Mouse (Mus musculus) lung, embryonic 14.5 days (tissue): ENCODE measurements around the gene Ptafr. TPM values are rescaled to one million over a fixed set of nuclear protein-coding genes. Genes with fewer than 3 reads are reported as not detected.
A peak's percentile ranks its signal among the peaks of the same experiment; 100 is the strongest.
"Not testable (repeated sequence)": the region's sequence is repeated elsewhere in the genome, so short reads cannot be mapped to it uniquely, and the experiment has no call there.

Experiments used
- ATAC-seq: fragments of 200-750 bp; cut with Nextera tagmentation; 2 replicates; pipeline ENCODE4 v1.8.0; 2017; ENCODE audit warnings: mild to moderate bottlenecking, moderate TSS enrichment, moderate library complexity; ENCODE audit not compliant: insufficient read depth
- DNase-seq: peaks from one replicate; pipeline ENCODE4 v3.0.0-alpha.2; 2015
- H3K27ac ChIP-seq: fragments of 300-500 bp; sonication (generic); 2 replicates; pipeline ENCODE4 v1.5.1; 2014; ENCODE audit warnings: low read depth, mild to moderate bottlenecking, moderate library complexity
- H3K27me3 ChIP-seq: fragments of 300-500 bp; sonication (generic); 2 replicates; pipeline ENCODE4 v1.6.1; 2014; ENCODE audit warnings: low read length, control low read depth; ENCODE audit not compliant: insufficient read depth
- H3K36me3 ChIP-seq: fragments of 300-500 bp; sonication (generic); 2 replicates; pipeline ENCODE4 v1.6.1; 2014; ENCODE audit warnings: control low read depth; ENCODE audit not compliant: insufficient read depth
- H3K4me1 ChIP-seq: fragments of 300-500 bp; sonication (generic); 2 replicates; pipeline ENCODE4 v1.6.1; 2014; ENCODE audit warnings: antibody characterized with exemption, control low read depth; ENCODE audit not compliant: insufficient read depth
- H3K4me2 ChIP-seq: fragments of 300-500 bp; sonication (generic); 2 replicates; pipeline ENCODE4 v1.6.1; 2014; ENCODE audit warnings: mild to moderate bottlenecking
- H3K4me3 ChIP-seq: fragments of 300-500 bp; sonication (generic); 2 replicates; pipeline ENCODE4 v1.5.1; 2014; ENCODE audit warnings: low read depth, low read length
- H3K9ac ChIP-seq: fragments of 300-500 bp; sonication (generic); 2 replicates; pipeline ENCODE4 v1.6.1; 2014
- H3K9me3 ChIP-seq: fragments of 300-500 bp; sonication (generic); 2 replicates; pipeline ENCODE4 v1.6.1; 2016; ENCODE audit warnings: low read depth, low read length, control low read depth
- CTCF ChIP-seq: IDR thresholded peaks from 2 replicates; pipeline ENCODE4 v1.5.1; 2016; ENCODE audit warnings: antibody characterized with exemption, low read depth
- WGBS: fragments of 180-500 bp; shearing (Covaris S2); extraction: QIAGEN DNeasy Blood & Tissue Kit; methylation state at CpG from one replicate; pipeline ENCODE4 v1.1.7; 2014; 5-methylcytosine and 5-hydroxymethylcytosine counted together
- polyA plus RNA-seq: library from polyadenylated mRNA; unstranded; fragments of >200 nt; fragmentation: Nextera tagmentation; extraction: Ambion mirVana; gene quantifications from 2 replicates; pipeline ENCODE4 v1.2.1, GENCODE M21; 2014

Ptafr gene
- polyA plus RNA-seq, 1 experiment from 2014 or later = 1.1 TPM

GRCm38 (mm10) chr4:132535406-132536121 is 28.3 kb upstream of the Ptafr start, which contains the start of gene Dnajc8:
Gene Dnajc8, plus strand, starts transcription at chr4:132535550.
- no peaks in the 10 kb centered on the region for H3K27me3 ChIP-seq
- DNase-seq (peak; percentile 98), ATAC-seq (peak; percentile 76)
- H3K9ac ChIP-seq = peak within 1 kb of the TSS; percentile 94
- no peak for TF ChIP-seq CTCF
- WGBS = under 1% methylated on average over 60 of the region's 60 CpGs
- peak within 1 kb of the TSS; percentile 84 for H3K27ac ChIP-seq
- peaks cover 20% of the 10 kb centered on the region for H3K4me1 ChIP-seq
- H3K4me3 ChIP-seq = peak within 1 kb of the TSS; percentile 100
- H3K9me3 ChIP-seq = no peaks in the 10 kb centered on the region
- peak within 1 kb of the TSS; percentile 71 for H3K4me2 ChIP-seq
- H3K36me3 ChIP-seq = peaks cover 35% of the 10 kb centered on the region

GRCm38 (mm10) chr4:132539481-132539880 is 24.4 kb upstream of the Ptafr start:
- no peak for TF ChIP-seq CTCF

GRCm38 (mm10) chr4:132541413-132541812 is 22.5 kb upstream of the Ptafr start:
- 84% methylated on average over 4 of the region's 4 CpGs for WGBS
- Histone ChIP-seq H3K27me3 (no peaks in the 10 kb centered on the region), H3K4me2 (no peak overlapping the region), H3K4me1 (peaks cover 7% of the 10 kb centered on the region), H3K27ac (no peak overlapping the region), H3K9ac (no peak overlapping the region), H3K9me3 (no peaks in the 10 kb centered on the region), H3K4me3 (no peak overlapping the region), H3K36me3 (peaks cover 82% of the 10 kb centered on the region)
- no peak for TF ChIP-seq CTCF
- ATAC-seq (no peak), DNase-seq (no peak)

More at GRCm38 (mm10) chr4:132539481-132539880, 24.4 kb upstream of the Ptafr start:
- DNase-seq (no peak), ATAC-seq (no peak)
- Histone ChIP-seq H3K27ac (no peak overlapping the region), H3K9ac (no peak overlapping the region), H3K36me3 (peaks cover 67% of the 10 kb centered on the region), H3K27me3 (no peaks in the 10 kb centered on the region), H3K4me1 (peaks cover 12% of the 10 kb centered on the region), H3K9me3 (no peaks in the 10 kb centered on the region), H3K4me3 (no peak overlapping the region), H3K4me2 (no peak overlapping the region)
- WGBS = 93% methylated on average over 5 of the region's 5 CpGs

GRCm38 (mm10) chr4:132542724-132543123 is 21.1 kb upstream of the Ptafr start:
- ATAC-seq (no peak), DNase-seq (no peak)
- Histone ChIP-seq H3K27me3 (no peaks in the 10 kb centered on the region), H3K4me1 (no peaks in the 10 kb centered on the region), H3K36me3 (peaks cover 93% of the 10 kb centered on the region), H3K4me2 (no peak overlapping the region), H3K9me3 (no peaks in the 10 kb centered on the region), H3K9ac (no peak overlapping the region), H3K4me3 (no peak overlapping the region), H3K27ac (no peak overlapping the region)
- no peak for TF ChIP-seq CTCF
- WGBS = 50% methylated on average over 1 of the region's 1 CpGs

GRCm38 (mm10) chr4:132545851-132546250 is 18.0 kb upstream of the Ptafr start:
- peak; percentile 88 for DNase-seq
- WGBS = 30% methylated on average over 8 of the region's 8 CpGs
- H3K9me3 ChIP-seq = no peaks in the 10 kb centered on the region
- H3K4me1 ChIP-seq = no peaks in the 10 kb centered on the region
- H3K4me3 ChIP-seq = no peak overlapping the region
- H3K36me3 ChIP-seq = peaks cover 95% of the 10 kb centered on the region
- peak; percentile 82 for TF ChIP-seq CTCF
- ATAC-seq = no peak
- H3K4me2 ChIP-seq = no peak overlapping the region
- H3K27ac ChIP-seq = no peak overlapping the region
- H3K27me3 ChIP-seq = no peaks in the 10 kb centered on the region
- no peak overlapping the region for H3K9ac ChIP-seq

GRCm38 (mm10) chr4:132554221-132554620 is 9.6 kb upstream of the Ptafr start:
- no peak overlapping the region for H3K9ac ChIP-seq
- H3K36me3 ChIP-seq = peaks cover 51% of the 10 kb centered on the region
- DNase-seq = no peak
- no peak overlapping the region for H3K27ac ChIP-seq
- 67% methylated on average over 5 of the region's 5 CpGs for WGBS
- H3K27me3 ChIP-seq = no peaks in the 10 kb centered on the region
- TF ChIP-seq CTCF = no peak
- no peak overlapping the region for H3K4me2 ChIP-seq
- no peaks in the 10 kb centered on the region for H3K9me3 ChIP-seq
- no peaks in the 10 kb centered on the region for H3K4me1 ChIP-seq
- no peak for ATAC-seq
- H3K4me3 ChIP-seq = no peak overlapping the region

GRCm38 (mm10) chr4:132554653-132555052 is 9.2 kb upstream of the Ptafr start:
- Histone ChIP-seq H3K27ac (no peak overlapping the region), H3K9me3 (no peaks in the 10 kb centered on the region), H3K4me3 (no peak overlapping the region), H3K27me3 (no peaks in the 10 kb centered on the region), H3K36me3 (peaks cover 46% of the 10 kb centered on the region), H3K4me1 (no peaks in the 10 kb centered on the region), H3K4me2 (no peak overlapping the region), H3K9ac (no peak overlapping the region)
- DNase-seq (no peak), ATAC-seq (no peak)
- no peak for TF ChIP-seq CTCF
- WGBS = 63% methylated on average over 8 of the region's 8 CpGs

- WGBS = 87% methylated on average over 7 of the region's 7 CpGs
These were observed 8.3 kb upstream of the Ptafr start for GRCm38 (mm10) chr4:132555550-132555949.

More at GRCm38 (mm10) chr4:132555550-132555949, 8.3 kb upstream of the Ptafr start:
- DNase-seq, H3K27me3 ChIP-seq, H3K4me3 ChIP-seq, H3K4me1 ChIP-seq, H3K27ac ChIP-seq, H3K4me2 ChIP-seq, ATAC-seq, H3K9me3 ChIP-seq, H3K9ac ChIP-seq: not testable (repeated sequence)
- H3K36me3 ChIP-seq = peaks cover 37% of the 10 kb centered on the region
